Mouse (Mus musculus) cortical plate, adult 2 months (tissue): ENCODE measurements at regions not wholly inside any gene's neighbourhood (a gene's known extent, or its start where the extent isn't known, plus 50 kb on each side); places are given as distances from the start of the nearest gene placed in this dataset.

Experiments
- H3K27ac ChIP-seq: fragments of 200-500 bp; 2 replicates; pipeline ENCODE4 v1.5.1; 2012; ENCODE audit warnings: low read length, control low read depth, inconsistent platforms; ENCODE audit not compliant: insufficient read depth
- H3K4me1 ChIP-seq: fragments of 200-500 bp; 2 replicates; pipeline ENCODE4 v1.6.1; 2011; ENCODE audit warnings: low read length; ENCODE audit not compliant: control insufficient read depth, insufficient read depth
- H3K4me3 ChIP-seq: fragments of 200-500 bp; 2 replicates; pipeline ENCODE4 v1.5.1; 2011; ENCODE audit warnings: mild to moderate bottlenecking, low read length, control low read depth; ENCODE audit not compliant: insufficient read depth
- CTCF ChIP-seq: fragments of 200-500 bp; IDR thresholded peaks from 2 replicates; pipeline ENCODE4 v1.5.1; 2011; ENCODE audit warnings: mild to moderate bottlenecking, control low read depth, low read length; ENCODE audit not compliant: insufficient read depth; ENCODE audit errors: extremely low read depth
- POLR2A ChIP-seq: fragments of 200-500 bp; IDR thresholded peaks from 2 replicates; pipeline ENCODE4 v1.6.1; 2011; ENCODE audit warnings: mild to moderate bottlenecking, low read length, control low read depth; ENCODE audit not compliant: insufficient read depth; ENCODE audit errors: extremely low read depth

DNA sequence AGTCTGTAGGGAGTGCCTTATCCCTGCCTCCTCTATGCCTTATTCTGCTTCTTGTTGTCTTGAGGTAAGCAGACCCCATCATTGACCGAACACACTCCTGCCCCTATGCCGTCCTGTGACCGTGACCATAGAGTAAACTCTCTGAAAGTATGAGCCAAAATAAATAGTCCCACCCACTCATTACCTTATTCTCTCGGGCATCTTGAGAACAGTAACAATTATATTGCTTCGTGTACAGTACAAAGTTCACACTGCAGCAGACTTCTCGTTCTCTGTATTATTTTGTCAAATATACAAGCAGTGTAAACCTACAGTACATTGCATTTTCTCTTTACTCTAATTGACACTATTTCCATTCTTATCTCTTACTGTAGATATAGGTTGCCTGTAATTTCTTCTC, 62.4 kb upstream of the Nek6 start:
- no peak overlapping the region for H3K27ac ChIP-seq
- no peaks in the 10 kb centered on the region for H3K4me1 ChIP-seq
- no peak overlapping the region for H3K4me3 ChIP-seq
- TF ChIP-seq POLR2A (no peak), CTCF (no peak)

- no peak overlapping the region for H3K27ac ChIP-seq
- no peak overlapping the region for H3K4me3 ChIP-seq
- no peak for TF ChIP-seq POLR2A
- no peak for TF ChIP-seq CTCF
- no peaks in the 10 kb centered on the region for H3K4me1 ChIP-seq
These were observed 54.9 kb upstream of the Nek6 start for GRCm38 (mm10) chr2:38456571-38456970.

- no peak for TF ChIP-seq POLR2A
- TF ChIP-seq CTCF, result no peak
- H3K27ac ChIP-seq, result no peak overlapping the region
- no peaks in the 10 kb centered on the region for H3K4me1 ChIP-seq
- no peak overlapping the region for H3K4me3 ChIP-seq
These were observed 51.1 kb upstream of the Nek6 start for GRCm38 (mm10) chr2:38460367-38460766.

DNA sequence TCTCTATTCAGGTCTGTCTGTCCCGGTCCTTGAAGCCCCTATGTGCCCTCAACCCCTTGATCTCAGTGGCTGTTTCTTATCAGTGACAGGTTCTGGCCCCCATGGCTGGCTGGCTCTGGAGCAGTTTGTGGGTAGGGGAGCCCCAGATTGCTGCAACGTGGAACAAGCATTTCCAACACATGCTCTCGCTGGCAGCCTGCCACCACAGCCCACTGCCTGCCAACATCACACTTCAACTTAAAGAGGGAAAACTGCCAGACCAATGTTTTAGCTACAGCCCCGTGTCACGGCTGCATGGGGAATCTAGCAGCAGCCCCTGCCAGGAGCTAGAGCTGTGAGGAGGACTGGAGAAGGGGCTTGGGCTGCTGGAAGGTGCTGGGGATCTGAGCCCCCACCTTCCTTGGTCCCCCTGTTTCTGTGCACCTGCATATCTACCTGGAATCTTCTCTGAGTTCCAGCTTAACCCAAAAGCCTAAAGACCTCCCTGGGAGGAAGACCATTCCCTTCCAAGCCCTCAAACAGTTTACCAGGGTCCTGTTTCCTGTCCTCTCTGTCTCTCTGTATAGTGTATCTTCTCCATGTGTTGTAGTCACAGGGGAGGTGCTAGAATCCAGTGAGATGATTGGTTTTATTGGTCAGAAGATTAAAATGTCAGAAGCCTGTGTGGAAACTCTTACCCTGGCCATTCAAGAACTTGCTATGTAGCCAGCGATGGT, 50.5 kb upstream of the Nek6 start:
- Histone ChIP-seq H3K4me1 (no peaks in the 10 kb centered on the region), H3K27ac (no peak overlapping the region), H3K4me3 (no peak overlapping the region)
- TF ChIP-seq POLR2A, result no peak
- TF ChIP-seq CTCF, result no peak
